Mouse (Mus musculus): ENCODE measurements around the gene H13. TPM values are rescaled to one million over a fixed set of nuclear protein-coding genes. Genes with fewer than 3 reads are reported as not detected.

Gene H13
- total RNA-seq, 2 experiments from 2014 or later: 47.6 to 51.4 TPM

- intact Hi-C loops (cut with DNase I): loop anchor here (1.0 to 10.0 kb wide), 3 partner anchors 27 to 319 kb away; partner anchors contain the start of genes H13 and Pdrg1
- no peak for DNase-seq
Measured at GRCm38 (mm10) chr2:152696016-152696415, 26.8 kb downstream of the H13 start.

GRCm38 (mm10) chr2:152696476-152697164 lies 27.4 kb downstream of the H13 start:
- DNase-seq: peak; percentile 94 to 95
- intact Hi-C loops (cut with DNase I): loop anchor here (1.0 to 10.0 kb wide), 4 partner anchors 27 to 318 kb away; partner anchors contain the start of genes H13 and Pdrg1

- no peak for DNase-seq
- intact Hi-C loops (cut with DNase I): no loop called here
Measured at GRCm38 (mm10) chr2:152700138-152700537, 30.9 kb downstream of the H13 start.

- no peak for DNase-seq
- intact Hi-C loops (cut with DNase I): no loop called here
Measured at GRCm38 (mm10) chr2:152700725-152701124, 31.5 kb downstream of the H13 start.

- no peak for DNase-seq
- intact Hi-C loops (cut with DNase I): no loop called here
Measured at GRCm38 (mm10) chr2:152703596-152704255, 34.5 kb downstream of the H13 start.

GRCm38 (mm10) chr2:152704256-152704605 lies 35.0 kb downstream of the H13 start:
- no peak for DNase-seq
- intact Hi-C loops (cut with DNase I): no loop called here

GRCm38 (mm10) chr2:152704811-152705370 lies 35.6 kb downstream of the H13 start:
- intact Hi-C loops (cut with DNase I): no loop called here
- DNase-seq: no peak

GRCm38 (mm10) chr2:152705993-152706571 lies 36.8 kb downstream of the H13 start:
- intact Hi-C loops (cut with DNase I): no loop called here

GRCm38 (mm10) chr2:152707186-152707585 lies 37.9 kb downstream of the H13 start:
- no peak for DNase-seq

More at GRCm38 (mm10) chr2:152705993-152706571, 36.8 kb downstream of the H13 start:
- peak; percentile 62 to 69 for DNase-seq

GRCm38 (mm10) chr2:152707627-152708026 lies 38.4 kb downstream of the H13 start:
- intact Hi-C loops (cut with DNase I): loop anchor here (1.0 to 2.0 kb wide), 3 partner anchors 15 to 32 kb away; no protein-coding TSS in a partner anchor
- peak; percentile 96 for DNase-seq

More at GRCm38 (mm10) chr2:152707186-152707585, 37.9 kb downstream of the H13 start:
- intact Hi-C loops (cut with DNase I): loop anchor here (1.0 kb wide), 2 partner anchors 19 to 32 kb away; no protein-coding TSS in a partner anchor

- intact Hi-C loops (cut with DNase I): loop anchor here (2.0 kb wide), 1 partner anchor 14 kb away; no protein-coding TSS in a partner anchor
- no peak for DNase-seq
Measured at GRCm38 (mm10) chr2:152709066-152709465, 39.8 kb downstream of the H13 start.

- no peak for DNase-seq
- intact Hi-C loops (cut with DNase I): no loop called here
Measured at GRCm38 (mm10) chr2:152716241-152716772, 47.0 kb downstream of the H13 start.

- intact Hi-C loops (cut with DNase I): no loop called here
- DNase-seq: no peak
Measured at GRCm38 (mm10) chr2:152717652-152718051, 48.4 kb downstream of the H13 start.

- no peak for DNase-seq
- intact Hi-C loops (cut with DNase I): no loop called here
Measured at GRCm38 (mm10) chr2:152718076-152718475, 48.8 kb downstream of the H13 start.

- intact Hi-C loops (cut with DNase I): loop anchor here (2.0 kb wide), 1 partner anchor 15 kb away; no protein-coding TSS in a partner anchor
- DNase-seq: peak; percentile 71 to 75
Measured at GRCm38 (mm10) chr2:152723651-152724331, 54.5 kb downstream of the H13 start.

GRCm38 (mm10) chr2:152724332-152724723 lies 55.1 kb downstream of the H13 start:
- intact Hi-C loops (cut with DNase I): no loop called here

GRCm38 (mm10) chr2:152725178-152725750 lies 56.0 kb downstream of the H13 start:
- DNase-seq: no peak
- intact Hi-C loops (cut with DNase I): no loop called here

More at GRCm38 (mm10) chr2:152724332-152724723, 55.1 kb downstream of the H13 start:
- DNase-seq: no peak

- DNase-seq: no peak
- intact Hi-C loops (cut with DNase I): loop anchor here (1.0 kb wide), 1 partner anchor 19 kb away; no protein-coding TSS in a partner anchor
Measured at GRCm38 (mm10) chr2:152726213-152726612, 57.0 kb downstream of the H13 start.

GRCm38 (mm10) chr2:152726751-152727335 lies 57.6 kb downstream of the H13 start:
- intact Hi-C loops (cut with DNase I): loop anchor here (1.0 kb wide), 1 partner anchor 20 kb away; no protein-coding TSS in a partner anchor
- DNase-seq: peak in 1 of 2 experiments; percentile 31
